Mouse (Mus musculus): ENCODE data around the gene Lmntd2.

GRCm38 (mm10) chr7:141222696-141223215, 8.9 kb upstream of the Lmntd2 start:
- TF ChIP-seq CTCF (IDR thresholded peaks at IDR 0.05; ENCODE audit: control insufficient read depth, insufficient read depth, insufficient read length) (no peak), USF1 (IDR thresholded peaks at IDR 0.05; ENCODE audit: low read depth) (no peak), MYOG (IDR thresholded peaks at IDR 0.05; ENCODE audit: control insufficient read depth, extremely low read depth, insufficient read length) (no peak), CEBPB (IDR thresholded peaks at IDR 0.05; ENCODE audit: low read depth) (no peak), MAX (IDR thresholded peaks at IDR 0.05) (no peak)

Data from C2C12 (cell line).